Mouse (Mus musculus) left cerebral cortex, adult 18-20 months (tissue): ENCODE measurements at regions not wholly inside any gene's neighbourhood (a gene's known extent, or its start where the extent isn't known, plus 50 kb on each side); places are given as distances from the start of the nearest gene placed in this dataset.

Source experiments
- DNase-seq, 2 experiments: peaks; one replicate each; pipeline ENCODE4 v3.0.0; 2021 to 2022; ENCODE audit warnings: low spot score in 2 of 2, mixed read lengths in 1 of 2

- no peak for DNase-seq
Observed at GRCm38 (mm10) chr3:140697295-140697694, 514.9 kb downstream of the Pdha2 start.

- no peak for DNase-seq
Observed at GRCm38 (mm10) chr3:140682794-140683193, 529.4 kb downstream of the Pdha2 start.

- DNase-seq = no peak
Observed at GRCm38 (mm10) chr3:140645785-140646388, 566.3 kb downstream of the Pdha2 start.

GRCm38 (mm10) chr3:140619885-140620284 is 592.3 kb downstream of the Pdha2 start:
- no peak for DNase-seq
